Mouse (Mus musculus) cortical plate, adult 2 months (tissue): ENCODE data around the gene Mob3a. TPM values are rescaled to one million over a fixed set of nuclear protein-coding genes. Genes with fewer than 3 reads are reported as not detected.
A peak's percentile ranks its signal among the peaks of the same experiment; 100 is the strongest.

Experiments
- H3K27ac ChIP-seq: fragments of 200-500 bp; 2 replicates; pipeline ENCODE4 v1.5.1; 2012; ENCODE audit warnings: low read length, control low read depth, inconsistent platforms; ENCODE audit not compliant: insufficient read depth
- H3K4me1 ChIP-seq: fragments of 200-500 bp; 2 replicates; pipeline ENCODE4 v1.6.1; 2011; ENCODE audit warnings: low read length; ENCODE audit not compliant: control insufficient read depth, insufficient read depth
- H3K4me3 ChIP-seq: fragments of 200-500 bp; 2 replicates; pipeline ENCODE4 v1.5.1; 2011; ENCODE audit warnings: mild to moderate bottlenecking, low read length, control low read depth; ENCODE audit not compliant: insufficient read depth
- CTCF ChIP-seq: fragments of 200-500 bp; IDR thresholded peaks from 2 replicates; pipeline ENCODE4 v1.5.1; 2011; ENCODE audit warnings: mild to moderate bottlenecking, control low read depth, low read length; ENCODE audit not compliant: insufficient read depth; ENCODE audit errors: extremely low read depth
- POLR2A ChIP-seq: fragments of 200-500 bp; IDR thresholded peaks from 2 replicates; pipeline ENCODE4 v1.6.1; 2011; ENCODE audit warnings: mild to moderate bottlenecking, low read length, control low read depth; ENCODE audit not compliant: insufficient read depth; ENCODE audit errors: extremely low read depth
- polyA plus RNA-seq: library from polyadenylated mRNA; depleted of rRNA; stranded (reverse); fragments of >200 nt; gene quantifications from 2 replicates; pipeline ENCODE4 v1.2.3, GENCODE M21; 2012

Mob3a gene
- polyA plus RNA-seq, 1 experiment = 9.4 TPM

GRCm38 (mm10) chr10:80679556-80680259 is 22.1 kb downstream of the Mob3a start:
- H3K27ac ChIP-seq = 0 out of 2 replicates have a peak overlapping the region, but pooled peaks have one; percentile 8

GRCm38 (mm10) chr10:80678601-80679377 is 23.0 kb downstream of the Mob3a start:
- Histone ChIP-seq H3K4me3 (no peak overlapping the region), H3K4me1 (peaks cover 7% of the 10 kb centered on the region), H3K27ac (peak overlapping the region; percentile 96)
- no peak for TF ChIP-seq CTCF
- no peak for TF ChIP-seq POLR2A

More at GRCm38 (mm10) chr10:80679556-80680259, 22.1 kb downstream of the Mob3a start:
- TF ChIP-seq CTCF = no peak
- TF ChIP-seq POLR2A = no peak
- Histone ChIP-seq H3K4me1 (peaks cover 6% of the 10 kb centered on the region), H3K4me3 (no peak overlapping the region)

GRCm38 (mm10) chr10:80677942-80678436 is 23.8 kb downstream of the Mob3a start, which contains the start of gene Mknk2:
Gene Mknk2 (minus strand): TSS chr10:80678112.
- peak; percentile 33; the same call in 1 of the 2 replicates for TF ChIP-seq POLR2A
- TF ChIP-seq CTCF = no peak
- H3K27ac ChIP-seq = peak within 1 kb of the TSS; percentile 96
- peaks cover 7% of the 10 kb centered on the region for H3K4me1 ChIP-seq
- H3K4me3 ChIP-seq = peak within 1 kb of the TSS; percentile 47

- Histone ChIP-seq H3K27ac (peak overlapping the region; percentile 96), H3K4me1 (peaks cover 7% of the 10 kb centered on the region), H3K4me3 (peak overlapping the region; percentile 47)
- TF ChIP-seq POLR2A (no peak), CTCF (no peak)
Measured at GRCm38 (mm10) chr10:80677128-80677875, 24.5 kb downstream of the Mob3a start.

- H3K27ac ChIP-seq = peak overlapping the region; percentile 96
- TF ChIP-seq CTCF (no peak), POLR2A (peak; percentile 99)
- peak overlapping the region; percentile 79 for H3K4me3 ChIP-seq
- H3K4me1 ChIP-seq = peaks cover 7% of the 10 kb centered on the region
Measured at GRCm38 (mm10) chr10:80676198-80676928, 25.4 kb downstream of the Mob3a start.

GRCm38 (mm10) chr10:80675405-80676197 is 26.2 kb downstream of the Mob3a start:
- Histone ChIP-seq H3K27ac (0 out of 2 replicates have a peak overlapping the region, but pooled peaks have one; percentile 48), H3K4me1 (peaks cover 7% of the 10 kb centered on the region), H3K4me3 (peak overlapping the region; percentile 79)
- TF ChIP-seq CTCF = no peak

- Histone ChIP-seq H3K4me1 (peaks cover 7% of the 10 kb centered on the region), H3K4me3 (peak overlapping the region; percentile 79), H3K27ac (peak overlapping the region; percentile 48; the same call in 1 of the 2 replicates)
- TF ChIP-seq POLR2A (no peak), CTCF (no peak)
Measured at GRCm38 (mm10) chr10:80674851-80675404, 26.8 kb downstream of the Mob3a start.
